Mouse (Mus musculus) neural tube, embryonic 15.5 days (tissue): Measurements from ENCODE around the gene Otop1. TPM values are rescaled to one million over a fixed set of nuclear protein-coding genes. Genes with fewer than 3 reads are reported as not detected.

Source experiments
- polyA plus RNA-seq: library from polyadenylated mRNA; unstranded; fragments of >200 nt; fragmentation: Nextera tagmentation; extraction: Ambion mirVana; gene quantifications from 2 replicates; pipeline ENCODE4 v1.2.1, GENCODE M21; 2015

Gene Otop1
- polyA plus RNA-seq, 1 experiment from 2014 or later = 0.05 TPM

Other genes with a start within 250 kb of the Otop1 start
- gene Stx18, start 237.2 kb upstream of the Otop1 start, polyA plus RNA-seq = 35.0 and 37.1 TPM in 2 replicates
- 1,201 and 1,460 TPM in 2 replicates for gene Nsg1, start 116.1 kb upstream of the Otop1 start, polyA plus RNA-seq
- 15.0 and 16.2 TPM in 2 replicates for gene Zbtb49, start 55.5 kb upstream of the Otop1 start, polyA plus RNA-seq
- 38.7 and 54.4 TPM in 2 replicates for gene Lyar, start 55.5 kb upstream of the Otop1 start, polyA plus RNA-seq
- gene Tmem128, start 15.8 kb upstream of the Otop1 start, polyA plus RNA-seq = 96.4 and 100 TPM in 2 replicates
- 0.84 and 0.88 TPM in 2 replicates for gene Drd5, start 43.4 kb downstream of the Otop1 start, polyA plus RNA-seq
- 0.44 and 0.95 TPM in 2 replicates for gene Slc2a9, start 227.2 kb downstream of the Otop1 start, polyA plus RNA-seq